Mouse (Mus musculus) CH12F3 (cell line): ENCODE results near the gene Akr1a1.
"Not testable (repeated sequence)": the region's sequence is repeated elsewhere in the genome, so short reads cannot be mapped to it uniquely, and the experiment has no call there.

Experiments
- in situ Hi-C: fragments of 300-500 bp; cut with MboI; formaldehyde crosslinking; loops from 2 replicates; pipeline ENCODE4 v1.14.3; 2020; ENCODE audit warnings: low sequenced_read_pairs

Gene Akr1a1

DNA sequence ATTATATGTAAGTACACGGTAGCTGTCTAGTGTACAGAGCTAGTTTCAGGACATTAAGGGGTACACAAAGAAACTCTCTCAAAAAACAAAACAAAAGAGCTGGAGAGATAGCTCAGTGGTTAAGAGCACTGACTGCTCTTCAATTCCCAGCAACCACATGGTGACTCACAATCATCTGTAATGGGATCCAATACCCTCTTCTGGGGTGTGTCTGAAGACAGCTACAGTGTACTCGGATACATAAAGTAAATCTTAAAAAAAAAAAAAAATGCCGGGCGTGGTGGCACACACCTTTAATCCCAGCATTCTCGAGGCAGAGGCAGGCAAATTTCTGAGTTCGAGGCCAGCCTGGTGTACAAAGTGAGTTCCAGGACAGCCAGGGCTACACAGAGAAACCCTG is 8.4 kb upstream of the Akr1a1 start:
- in situ Hi-C loops, result not testable (repeated sequence)

DNA sequence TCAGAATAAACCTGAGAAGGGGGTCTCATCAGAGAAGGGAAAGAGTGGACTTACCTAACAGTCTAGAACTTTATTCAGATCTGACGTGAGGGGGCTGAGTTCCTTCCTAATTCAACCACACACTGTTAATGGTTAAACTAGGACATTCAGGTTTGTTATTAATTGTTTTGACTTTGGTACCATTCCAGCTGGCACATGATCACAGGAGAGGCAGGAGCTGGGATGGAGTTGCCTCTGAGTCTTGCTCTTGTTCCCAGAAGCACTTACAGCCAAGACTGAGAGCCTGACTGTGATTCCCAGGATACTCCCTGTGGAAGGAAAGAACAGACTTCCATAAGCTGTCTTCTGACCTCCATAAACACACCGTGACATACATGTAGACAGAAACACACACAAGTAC is 8.0 kb upstream of the Akr1a1 start:
- in situ Hi-C loops, result no loop called here

DNA sequence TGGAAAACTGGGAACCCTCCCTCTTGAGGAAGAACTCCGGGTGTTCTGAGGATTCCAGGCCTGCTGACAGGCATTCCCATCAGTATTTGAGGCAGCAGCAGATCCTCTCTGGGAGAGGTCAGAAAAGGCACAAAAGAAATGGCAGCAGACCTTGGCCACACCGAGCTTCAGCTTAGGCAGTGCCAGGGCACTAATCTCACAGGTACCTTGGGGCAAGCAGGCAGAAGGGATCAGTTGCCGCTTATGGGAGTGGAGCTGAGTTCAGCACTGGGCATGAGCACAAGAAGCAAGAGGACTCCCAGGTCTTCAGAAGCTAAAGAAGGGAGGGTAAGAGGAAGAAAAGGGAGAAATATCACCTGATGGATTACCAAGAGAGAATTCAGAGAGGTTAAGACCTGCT is 6.5 kb upstream of the Akr1a1 start:
- in situ Hi-C loops, result no loop called here

DNA sequence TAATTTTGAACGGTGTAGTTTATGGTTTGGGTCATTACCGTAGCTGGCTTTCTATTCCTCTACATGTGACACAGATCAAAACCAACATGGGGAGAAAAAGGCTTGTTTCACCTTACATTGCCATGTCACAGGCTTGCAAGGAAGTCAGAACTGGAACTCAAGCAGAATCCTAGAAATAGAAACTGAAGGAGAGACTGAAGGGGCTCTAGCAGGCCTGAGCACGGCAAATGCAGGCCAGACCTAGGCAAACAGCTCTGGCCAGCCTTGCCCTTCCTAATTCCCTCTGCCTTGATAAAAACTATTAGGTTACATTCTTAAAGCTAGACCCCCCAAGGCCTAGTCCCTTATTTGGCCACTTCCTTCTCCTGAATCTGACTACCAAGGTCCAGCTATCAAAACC is 4.2 kb upstream of the Akr1a1 start:
- in situ Hi-C loops, result no loop called here

DNA sequence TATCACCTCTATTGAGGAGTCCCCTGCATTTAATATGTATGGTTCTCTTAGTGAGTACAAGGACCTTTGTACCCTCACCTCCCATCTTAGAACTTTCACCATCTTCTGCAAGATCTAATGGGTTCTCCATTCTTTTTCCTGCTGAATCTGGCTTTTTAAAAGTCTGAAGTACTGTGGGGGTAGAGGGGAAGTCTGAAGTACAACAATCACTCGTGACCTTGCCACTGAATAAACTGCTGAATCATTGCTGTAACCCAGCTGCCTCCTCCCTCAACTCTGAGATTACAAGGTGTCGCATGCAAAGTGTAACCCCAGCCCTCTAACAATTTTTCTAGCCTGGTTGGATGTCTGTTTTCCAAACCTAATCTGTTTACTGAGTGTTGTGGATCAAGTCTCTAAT is 3.6 kb upstream of the Akr1a1 start:
- in situ Hi-C loops, result no loop called here

DNA sequence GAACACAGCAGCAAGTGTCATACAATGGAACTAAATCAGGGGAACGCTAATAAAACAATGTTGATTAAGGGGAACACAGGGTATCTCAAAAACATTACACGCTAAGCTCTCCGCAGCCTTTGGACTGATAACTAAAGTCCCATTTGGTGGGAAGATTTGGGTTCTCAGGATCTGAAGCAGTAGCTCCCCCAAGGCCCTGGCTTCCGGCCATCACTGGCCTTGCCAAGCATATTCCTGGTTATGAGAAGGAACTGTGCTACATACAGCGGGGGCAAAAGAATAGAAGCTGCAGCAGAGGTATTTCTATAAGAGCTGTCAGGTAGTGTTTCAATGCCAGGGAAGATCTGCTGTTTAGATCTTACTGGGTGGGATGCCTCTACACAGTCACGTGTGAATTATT is 1.7 kb upstream of the Akr1a1 start:
- in situ Hi-C loops, result no loop called here

DNA sequence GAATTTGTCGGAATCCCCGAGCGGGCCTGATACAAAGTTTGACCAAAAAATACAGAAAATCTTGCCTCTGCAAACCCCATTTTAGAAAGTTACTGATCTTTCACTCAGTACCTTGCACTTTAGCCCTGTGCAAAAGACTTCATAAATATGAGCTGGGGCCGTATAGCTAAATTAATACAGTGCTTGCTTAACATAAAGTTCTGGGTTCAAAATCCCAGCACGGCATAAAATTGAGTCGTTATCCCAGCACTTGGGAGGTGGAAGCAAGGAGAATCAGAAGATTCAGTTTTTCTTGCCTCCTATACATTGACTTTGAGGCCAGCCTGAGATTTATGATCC is 286 bp upstream of the Akr1a1 start:
- in situ Hi-C loops, result no loop called here

DNA sequence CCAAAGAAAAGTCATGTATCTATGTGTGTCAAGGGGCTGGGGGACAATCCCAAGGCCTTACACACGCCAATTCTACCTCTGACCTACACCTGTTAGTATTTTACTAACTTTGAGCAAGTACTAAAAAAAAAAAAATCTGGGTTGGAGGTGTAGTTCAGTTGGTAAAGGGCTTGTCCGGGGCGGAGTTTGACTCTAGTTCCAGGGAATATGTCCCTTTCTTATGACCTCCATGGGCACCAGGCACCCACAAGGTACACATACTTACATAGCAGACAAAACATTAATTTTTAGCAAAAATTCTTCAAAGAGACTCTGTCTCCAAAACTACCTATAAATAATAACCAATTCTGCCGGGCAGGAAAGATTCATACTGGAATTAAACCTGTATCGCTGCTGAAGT is 1.1 kb downstream of the Akr1a1 start:
- in situ Hi-C loops, result no loop called here

DNA sequence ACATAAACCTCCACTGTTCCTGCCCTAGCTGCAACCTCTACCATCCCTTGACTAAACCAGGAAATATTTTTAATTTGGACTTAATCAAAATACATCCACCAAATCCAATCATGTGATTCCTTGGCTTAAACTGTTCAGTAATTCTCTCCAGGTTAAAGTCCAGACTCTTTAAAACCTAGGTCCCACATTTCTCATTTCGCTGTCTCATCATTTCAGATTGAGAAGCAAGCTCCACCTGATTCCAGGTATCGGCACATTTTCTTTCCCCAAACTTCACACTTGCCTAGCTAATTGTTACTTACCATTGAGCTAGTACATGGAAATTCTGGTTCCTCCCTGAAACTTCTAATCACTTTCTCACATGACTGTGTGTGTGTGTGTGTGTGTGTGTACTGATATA is 2.1 kb downstream of the Akr1a1 start:
- in situ Hi-C loops, result no loop called here

DNA sequence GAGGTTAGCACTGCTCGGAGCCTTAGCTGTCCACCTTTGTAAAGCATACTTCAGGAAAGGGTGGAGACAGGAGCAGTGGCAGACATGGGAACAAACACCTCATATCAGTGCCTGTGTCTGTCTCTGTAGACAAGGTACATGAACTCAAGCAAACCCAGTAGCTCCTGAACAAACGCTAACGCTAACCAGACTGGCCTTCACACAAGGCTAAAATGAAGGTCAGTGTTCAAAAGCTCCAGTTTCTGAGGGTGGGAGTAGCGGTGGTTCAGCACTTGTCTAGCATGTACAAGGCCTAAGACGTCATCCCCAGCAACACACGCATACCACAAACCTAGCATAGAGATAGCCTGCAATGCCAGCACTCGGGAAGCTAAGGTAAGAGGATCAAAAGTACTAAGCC is 5.9 kb downstream of the Akr1a1 start:
- in situ Hi-C loops, result no loop called here

DNA sequence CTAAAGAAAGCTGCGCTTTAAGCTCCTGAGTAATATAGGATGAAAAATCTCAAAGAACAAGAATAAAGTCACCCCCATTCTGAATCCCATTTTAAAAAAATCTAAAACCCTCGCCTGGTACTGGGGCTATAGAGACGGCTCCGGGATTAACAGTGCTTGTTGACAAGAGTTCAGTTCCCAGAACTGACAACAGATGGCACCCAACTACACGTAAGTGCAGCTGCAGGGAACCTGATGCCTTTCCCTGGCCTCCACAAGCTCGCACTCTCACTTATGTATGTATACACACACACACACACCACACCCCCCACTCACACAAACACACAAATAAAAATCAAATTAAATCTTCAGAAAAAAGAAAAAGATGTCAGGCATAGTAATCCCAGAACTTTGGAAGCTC is 7.2 kb downstream of the Akr1a1 start:
- in situ Hi-C loops, result no loop called here

DNA sequence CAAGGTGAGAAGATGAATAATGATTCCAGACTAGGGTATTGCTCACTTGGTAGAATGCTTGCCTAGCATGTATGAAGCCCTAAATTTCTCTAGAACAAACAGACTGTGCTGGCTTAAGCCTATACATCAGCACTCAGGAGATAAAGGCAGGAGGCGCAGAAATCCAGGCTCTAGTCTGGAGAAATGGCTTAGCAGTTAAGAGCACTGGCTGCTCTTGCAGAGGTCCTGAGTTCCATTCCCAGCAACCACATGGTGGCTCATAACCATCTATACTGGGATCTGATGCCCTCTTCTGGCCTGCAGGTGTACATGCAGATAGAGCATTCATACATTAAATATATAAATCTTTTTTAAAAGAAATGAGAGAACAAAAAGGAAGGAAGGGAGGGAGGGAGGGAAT is 9.4 kb downstream of the Akr1a1 start:
- in situ Hi-C loops, result no loop called here

DNA sequence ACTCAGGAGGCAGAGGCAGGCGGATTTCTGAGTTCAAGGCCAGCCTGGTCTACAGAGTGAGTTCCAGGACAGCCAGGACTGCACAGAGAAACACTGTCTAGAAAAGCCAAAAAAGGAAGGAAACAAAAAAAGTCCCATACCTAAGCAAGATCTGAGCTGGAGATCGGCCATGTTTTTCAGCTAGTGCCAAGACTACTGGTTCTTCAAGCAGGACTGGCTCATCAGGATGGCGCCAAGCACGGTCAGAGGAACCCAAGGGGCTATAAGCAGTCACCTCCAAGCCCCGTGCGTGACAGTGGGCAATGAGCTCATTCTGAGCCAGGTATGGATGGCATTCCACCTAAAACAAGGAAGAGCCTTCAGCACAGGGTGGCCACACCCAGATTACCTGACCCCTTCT is 12.7 kb downstream of the Akr1a1 start:
- in situ Hi-C loops, result no loop called here

DNA sequence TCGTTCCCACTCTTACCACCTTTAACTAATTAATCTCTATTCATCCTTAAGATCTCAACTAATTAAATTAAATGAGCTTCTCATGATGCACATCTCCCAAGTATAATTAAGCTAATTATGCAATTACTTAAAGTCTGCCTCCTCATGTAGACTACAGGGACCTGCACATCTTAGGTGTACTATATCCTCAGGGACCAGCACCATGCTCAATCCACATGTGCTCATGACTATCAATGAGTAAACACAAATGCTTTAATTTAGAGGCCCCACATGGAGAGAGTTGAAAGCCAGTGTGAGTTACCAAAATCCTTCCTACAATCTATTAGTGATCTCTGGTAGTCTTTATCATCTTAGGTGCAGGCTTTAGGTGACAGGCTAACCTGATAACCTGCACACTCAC is 16.3 kb downstream of the Akr1a1 start:
- in situ Hi-C loops, result no loop called here

DNA sequence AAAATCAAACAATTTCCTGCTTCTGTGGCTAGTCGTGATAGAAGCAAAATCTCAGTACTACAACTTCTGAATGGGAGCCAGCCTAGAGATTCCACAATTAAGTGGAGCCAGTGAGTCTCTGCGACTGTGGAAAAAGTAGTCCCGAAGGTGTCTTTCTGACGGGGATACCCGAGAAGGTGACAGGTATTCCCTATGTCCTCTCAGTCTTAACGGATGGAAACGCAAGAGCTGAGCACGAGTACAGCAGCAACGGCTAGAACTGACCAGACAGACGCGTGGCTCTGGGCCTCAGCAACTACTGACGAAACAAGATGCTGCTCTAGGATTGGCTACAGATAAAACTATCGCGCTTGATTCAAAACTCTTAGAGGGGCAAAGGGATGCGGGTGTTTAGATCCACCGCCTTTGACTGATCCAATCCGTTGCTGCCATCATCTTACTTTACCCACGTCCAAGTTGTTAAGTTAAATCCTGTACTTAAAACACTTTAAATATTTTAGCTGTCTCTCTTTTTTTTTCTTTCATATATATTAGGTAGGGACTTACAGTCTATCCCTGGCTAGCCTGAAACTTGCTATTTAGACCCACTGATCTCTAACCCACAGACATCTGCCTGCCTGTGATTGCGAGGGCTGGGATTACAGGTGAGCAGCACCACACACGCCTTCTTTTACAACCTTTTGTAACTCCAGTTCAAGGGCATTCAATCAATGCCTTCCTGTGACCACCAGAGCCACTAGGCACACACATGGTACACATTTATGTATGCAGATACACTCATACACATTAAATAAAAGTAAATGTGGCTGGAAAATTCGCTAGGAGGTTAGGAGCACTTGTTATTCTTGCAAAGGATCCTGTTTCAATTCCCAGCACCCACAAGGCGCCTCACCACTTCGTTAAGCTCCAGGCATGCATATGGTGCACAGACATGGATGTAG is 23.5 kb downstream of the Akr1a1 start, which contains the start of gene Nasp:
Gene Nasp, minus strand, starts transcription at position 220 of the 941 bp plus-strand sequence.
- in situ Hi-C loops, result no loop called here

DNA sequence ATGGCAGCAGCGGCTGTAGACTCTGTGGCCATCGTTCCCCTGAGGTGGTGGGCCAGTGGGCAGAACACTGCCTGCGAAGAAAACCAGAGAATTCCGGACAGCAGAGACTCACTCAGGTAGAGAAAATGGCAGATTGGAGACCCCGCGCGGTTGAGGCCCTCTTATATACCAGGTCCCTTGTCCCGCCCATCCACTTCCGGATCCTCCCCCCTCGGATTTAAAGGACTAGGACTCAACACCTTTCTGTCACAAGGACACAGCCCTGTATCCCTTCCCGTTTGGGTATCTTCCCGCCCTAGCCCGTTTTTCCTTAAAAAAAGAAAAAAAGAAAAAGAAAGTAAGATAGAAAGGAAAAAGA is 24.1 kb downstream of the Akr1a1 start:
- in situ Hi-C loops, result no loop called here

DNA sequence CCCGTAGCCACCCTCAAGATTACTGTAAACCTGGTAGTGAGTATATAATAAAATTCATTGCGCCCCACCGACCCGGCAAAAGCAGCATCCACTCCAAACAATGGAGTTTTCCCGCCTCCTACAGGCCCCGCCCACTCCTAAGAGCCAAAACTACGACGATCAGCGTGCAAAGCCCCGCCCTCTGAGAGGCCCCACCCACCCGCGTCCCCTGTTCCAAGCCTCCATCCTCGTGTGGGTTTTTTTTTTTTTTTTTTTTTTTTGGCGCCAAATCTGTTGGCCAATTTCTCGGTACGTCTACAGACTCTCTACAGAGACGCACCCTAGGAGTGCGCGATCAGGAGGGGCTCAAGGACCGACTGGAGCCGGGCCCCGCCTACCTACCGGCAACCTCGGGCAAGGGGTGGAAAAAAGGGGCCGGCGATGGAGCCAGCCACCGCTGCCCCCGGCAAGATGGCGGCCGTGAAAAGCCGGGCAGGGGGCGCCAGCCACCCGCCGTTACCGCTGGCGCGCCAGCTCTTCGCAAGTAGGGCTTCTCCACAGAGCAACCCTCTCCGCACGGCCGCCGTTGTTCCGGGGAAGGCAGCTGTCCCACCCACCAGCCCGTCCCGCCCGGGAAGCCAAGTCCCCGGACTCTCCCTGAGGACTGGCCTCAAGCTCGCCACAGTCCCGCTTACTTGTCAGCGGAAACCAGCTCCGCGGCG is 24.7 kb downstream of the Akr1a1 start:
- in situ Hi-C loops, result no loop called here

DNA sequence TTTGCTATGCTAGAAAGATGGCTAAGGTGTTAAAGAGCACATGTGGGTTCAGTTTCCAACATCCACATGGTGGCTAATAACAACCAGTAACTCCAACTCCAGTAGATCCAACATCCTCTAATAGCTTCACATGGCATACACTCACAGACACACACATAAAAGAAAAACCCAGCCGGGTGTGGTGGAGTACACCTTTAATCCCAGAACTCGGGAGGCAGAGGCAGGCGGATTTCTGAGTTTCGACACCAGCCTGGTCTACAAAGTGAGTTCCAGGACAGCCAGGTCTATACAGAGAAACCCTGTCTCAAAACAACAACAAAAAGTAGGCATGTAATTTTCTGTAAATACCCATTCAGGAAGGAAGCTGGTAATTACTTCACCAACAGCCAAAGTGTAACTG is 26.6 kb downstream of the Akr1a1 start:
- in situ Hi-C loops, result no loop called here

DNA sequence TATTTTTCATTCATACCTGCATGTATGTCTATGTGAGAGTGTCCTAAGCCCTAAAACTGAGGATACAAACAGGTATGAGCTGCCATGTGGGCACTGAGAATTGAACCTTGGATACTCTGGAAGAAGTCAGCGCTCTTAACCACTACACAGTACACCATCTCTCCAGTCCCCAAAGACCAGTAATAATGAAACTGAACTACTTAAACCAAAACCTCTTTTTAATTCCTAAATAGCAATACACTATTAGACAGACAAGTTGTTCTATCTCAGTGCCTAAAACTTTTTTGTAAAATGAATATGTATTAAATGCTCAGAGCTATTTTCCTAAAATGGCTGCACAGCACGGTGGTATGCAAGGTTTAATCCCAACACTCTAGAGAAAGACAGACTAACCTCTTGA is 36.2 kb downstream of the Akr1a1 start:
- in situ Hi-C loops, result no loop called here

DNA sequence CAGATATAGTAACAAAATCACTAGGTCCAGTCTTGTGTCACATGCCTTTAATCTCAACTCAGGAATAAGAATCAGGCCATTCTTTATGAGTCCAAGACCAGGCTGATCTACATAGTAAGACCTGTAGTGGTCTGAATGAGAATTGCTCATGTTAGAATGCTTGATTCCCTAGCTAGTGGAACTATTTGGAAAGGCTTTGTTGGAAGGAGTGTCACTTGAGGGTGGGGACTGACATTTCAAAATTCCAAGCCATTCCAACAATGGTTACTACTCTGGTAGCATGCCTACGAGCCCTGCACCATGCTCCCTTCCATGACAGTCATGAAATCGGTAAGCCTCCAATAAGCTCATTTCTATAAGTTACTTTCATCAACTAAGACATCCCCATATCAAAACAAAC is 38.9 kb downstream of the Akr1a1 start:
- in situ Hi-C loops, result no loop called here

DNA sequence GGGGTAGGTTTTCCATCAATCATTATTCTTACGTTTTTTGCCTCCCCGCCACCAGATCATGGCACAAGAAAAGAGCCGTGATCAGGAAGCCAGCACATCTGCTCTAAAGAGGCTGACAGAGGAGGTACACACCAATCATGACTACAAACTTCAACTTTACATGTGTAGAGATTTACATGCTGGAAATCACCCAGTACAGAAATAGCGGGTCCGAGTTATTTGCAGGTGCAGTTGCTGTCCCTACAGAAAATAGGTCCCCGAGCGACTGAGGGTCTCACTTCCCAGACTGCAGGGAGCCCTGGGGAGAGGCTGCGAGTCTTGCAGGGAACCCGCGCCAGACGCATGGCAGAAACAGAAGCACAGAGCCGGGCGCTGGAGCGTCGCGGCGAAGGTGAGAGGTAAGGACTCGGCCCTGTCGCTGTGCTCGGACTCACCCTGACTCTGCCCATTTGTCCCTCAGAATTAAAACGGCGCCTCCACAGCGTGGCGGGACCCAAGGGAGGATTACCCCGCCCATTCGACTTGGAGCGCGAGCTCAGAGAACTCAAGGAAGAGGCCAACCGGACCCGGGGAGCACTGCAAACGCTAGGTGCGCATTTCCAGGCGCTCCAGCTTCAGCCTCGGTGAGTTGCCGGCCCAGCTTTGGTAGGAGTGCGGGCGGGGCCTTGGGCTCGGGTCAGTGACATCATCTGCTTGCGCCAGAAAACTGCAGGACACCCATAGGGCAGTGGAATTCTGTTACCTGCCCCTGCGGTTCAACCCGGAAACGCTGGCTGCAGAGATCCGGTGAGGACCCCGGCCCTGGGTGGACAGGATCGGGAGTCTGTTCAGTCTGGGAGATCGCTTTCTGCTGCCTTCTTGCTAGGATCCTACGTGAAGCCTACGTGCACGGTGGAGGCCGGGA is 54.2 kb downstream of the Akr1a1 start:
- in situ Hi-C loops, result no loop called here
